14 mouse cellular contexts compared by ENCODE assay signal in genomic region chrX:136850300-136850699, GRCm38 (mm10). TPM values are rescaled to one million over a fixed set of nuclear protein-coding genes. Genes with fewer than 3 reads are reported as not detected.
DNase-seq lines count a peak whose midpoint lies in the region; ATAC-seq and TF ChIP-seq lines count a peak whose summit lies in the region.
"Had no signal": no experiment of that assay in that cellular context is flagged by ENCODE, and none has a peak within 500 bp of the region (broad histone marks: within the 10 kb centered on the region; RNA-seq: fewer than 3 reads in every experiment).

No protein-coding gene starts in this region.

- DNase-seq in CD4-positive, CD25-positive, alpha-beta regulatory T cell, adult 2 months (ENCODE audit: low read depth, low spot score), result peak; percentile 6
- no peak for DNase-seq in layer of hippocampus, adult 2 months (ENCODE audit: low spot score in 2 of 2)
- DNase-seq in layer of hippocampus, adult 9-11 months, result no peak
- DNase-seq in ES-CJ7 (ENCODE audit: low read depth, low spot score), result peak; percentile 49
- peak; percentile 10 for DNase-seq in embryo, embryonic 11 days
- DNase-seq in left cerebral cortex, adult 8-10 months (ENCODE audit: low spot score in 2 of 2), result no peak
- DNase-seq: heart, postnatal 36 days had no signal

- ATAC-seq in CD4-positive, CD25-positive, alpha-beta regulatory T cell, adult 4 months, result no peak
- ATAC-seq in inflammation-experienced regulatory T-cells, adult 6 months, result no peak
- ATAC-seq: activated CD4-positive, CD25-positive, alpha-beta regulatory T cell, adult 4 months; forebrain, embryonic 13.5 days had no signal

- TF ChIP-seq CTCF in layer of hippocampus, adult 2 months (conservative IDR thresholded peaks at IDR 0.05), result peak; percentile 68

- H3K4me3 ChIP-seq in layer of hippocampus, adult 2 months, result no peak overlapping the region
- H3K4me3 ChIP-seq: embryonic facial prominence, embryonic 12.5 days; forebrain, embryonic 13.5 days had no signal

- no peak overlapping the region for H3K27ac ChIP-seq in layer of hippocampus, adult 2 months
- H3K27ac ChIP-seq: embryonic facial prominence, embryonic 12.5 days; forebrain, embryonic 13.5 days; macrophage had no signal

RNA-seq across cellular contexts. Expression of gene Rab9b, which starts 18.3 kb away (rescaled TPM):
- polyA plus RNA-seq in CD4-positive, CD25-positive, alpha-beta regulatory T cell, adult 4 months (2017; shearing (Covaris generic)), result not detected
- 10 to 100 TPM; 18.5 to 28.3 TPM for total RNA-seq in layer of hippocampus, adult 2 months (2021)
- polyA plus RNA-seq in inflammation-experienced regulatory T-cells, adult 6 months (2017; shearing (Covaris generic)), result not detected
- total RNA-seq in left cerebral cortex, adult 8-10 months (2022), result 10 to 100 TPM; 15.7 to 20.4 (median 17.3) TPM
- total RNA-seq: liver, adult 2 months had no signal
- polyA plus RNA-seq: liver, adult 2 months; macrophage had no signal

RNA-seq across cellular contexts. Expression of gene Plp1, which starts 27.8 kb away (rescaled TPM):
- polyA plus RNA-seq in CD4-positive, CD25-positive, alpha-beta regulatory T cell, adult 4 months (2017; shearing (Covaris generic)), result 1 to 10 TPM; 2.1 to 3.2 TPM
- 100 to 1,000 TPM; 688 to 710 TPM for total RNA-seq in layer of hippocampus, adult 2 months (2021)
- 1 to 10 TPM in 2 of 3 experiments, under 1 TPM in 1; 0.57 to 4.9 (median 3.8) TPM for polyA plus RNA-seq in inflammation-experienced regulatory T-cells, adult 6 months (2017; shearing (Covaris generic))
- total RNA-seq in left cerebral cortex, adult 8-10 months (2022), result 100 to 1,000 TPM; 799 to 917 (median 880) TPM

Comparison
In these comparisons a context has a peak if more than half of its experiments do, and no peak if none do; other contexts are left out.
1. DNase-seq: peak in CD4-positive, CD25-positive, alpha-beta regulatory T cell, adult 2 months (single experiment), ES-CJ7 (single experiment) and embryo, embryonic 11 days (single experiment); none in layer of hippocampus, adult 2 months (0 of 2), layer of hippocampus, adult 9-11 months (single experiment) and left cerebral cortex, adult 8-10 months (0 of 2).